Mouse (Mus musculus) hindbrain, postnatal 0 days (tissue): ENCODE data around the gene Card19. TPM values are rescaled to one million over a fixed set of nuclear protein-coding genes. Genes with fewer than 3 reads are reported as not detected.

Experiments
- ATAC-seq: fragments of 200-750 bp; cut with Nextera tagmentation; 2 replicates; pipeline ENCODE4 v1.8.0; 2017; ENCODE audit warnings: mild to moderate bottlenecking, moderate TSS enrichment, moderate library complexity
- DNase-seq: peaks from one replicate; pipeline ENCODE4 v3.0.0-alpha.2; 2015; ENCODE audit warnings: low spot score
- H3K27ac ChIP-seq: fragments of 300-500 bp; sonication (generic); 2 replicates; pipeline ENCODE4 v1.5.1; 2014; ENCODE audit warnings: mild to moderate bottlenecking
- H3K27me3 ChIP-seq: fragments of 300-500 bp; sonication (generic); 2 replicates; pipeline ENCODE4 v1.6.1; 2014; ENCODE audit warnings: low read length, mixed read lengths; ENCODE audit not compliant: insufficient read depth
- H3K36me3 ChIP-seq: fragments of 300-500 bp; sonication (generic); 2 replicates; pipeline ENCODE4 v1.6.1; 2014; ENCODE audit warnings: low read length, mixed read lengths; ENCODE audit not compliant: insufficient read depth
- H3K4me1 ChIP-seq: fragments of 300-500 bp; sonication (generic); 2 replicates; pipeline ENCODE4 v1.6.1; 2014; ENCODE audit warnings: antibody characterized with exemption, low read length, mixed read lengths; ENCODE audit not compliant: insufficient read depth
- H3K4me2 ChIP-seq: fragments of 300-500 bp; sonication (generic); 2 replicates; pipeline ENCODE4 v1.6.1; 2014; ENCODE audit warnings: low read depth, mild to moderate bottlenecking, low read length, moderate library complexity, mixed read lengths
- H3K4me3 ChIP-seq: fragments of 300-500 bp; sonication (generic); 2 replicates; pipeline ENCODE4 v1.5.1; 2014; ENCODE audit warnings: low read length
- H3K9ac ChIP-seq: fragments of 300-500 bp; sonication (generic); replicated peaks from 2 replicates; pipeline ENCODE4 v1.6.1; 2014; ENCODE audit warnings: mild to moderate bottlenecking, low read length, moderate library complexity, mixed read lengths
- H3K9me3 ChIP-seq: fragments of 300-500 bp; sonication (generic); 2 replicates; pipeline ENCODE4 v1.6.1; 2016; ENCODE audit warnings: low read length, mixed read lengths
- CTCF ChIP-seq: IDR thresholded peaks from 2 replicates; pipeline ENCODE4 v1.5.1; 2016; ENCODE audit warnings: antibody characterized with exemption, control low read depth, low read depth
- WGBS: fragments of 180-500 bp; shearing (Covaris S2); extraction: QIAGEN DNeasy Blood & Tissue Kit; methylation state at CpG from one replicate; pipeline ENCODE4 v1.1.7; 2014; 5-methylcytosine and 5-hydroxymethylcytosine counted together
- polyA plus RNA-seq: library from polyadenylated mRNA; unstranded; fragments of >200 nt; fragmentation: Nextera tagmentation; extraction: Ambion mirVana; gene quantifications from 2 replicates; pipeline ENCODE4 v1.2.1, GENCODE M21; 2015
- total RNA-seq: library from RNA; depleted of rRNA; stranded (reverse); fragments of >200 nt; gene quantifications from 2 replicates; pipeline ENCODE4 v1.2.3, GENCODE M21; 2014

Card19 gene
- total and polyA plus RNA-seq, 2 experiments from 2014 or later, result 18.4 to 49.6 TPM

GRCm38 (mm10) chr13:49188219-49188965 is 27.4 kb downstream of the Card19 start:
- peak; percentile 10 for DNase-seq
- TF ChIP-seq CTCF, result no peak
- H3K4me3 ChIP-seq, result peak overlapping the region; percentile 74
- 22% methylated on average over 15 of the region's 15 CpGs for WGBS
- no peaks in the 10 kb centered on the region for H3K36me3 ChIP-seq
- H3K9ac ChIP-seq, result peak overlapping the region; percentile 73; the same call in 1 of the 2 replicates
- no peaks in the 10 kb centered on the region for H3K9me3 ChIP-seq
- peak overlapping the region; percentile 78; the same call in 1 of the 2 replicates for H3K27ac ChIP-seq
- H3K4me2 ChIP-seq, result peak overlapping the region; percentile 100
- H3K4me1 ChIP-seq, result peaks cover 8% of the 10 kb centered on the region
- no peak for ATAC-seq
- H3K27me3 ChIP-seq, result no peaks in the 10 kb centered on the region

- H3K4me3 ChIP-seq, result peak within 1 kb of the TSS; percentile 74
- peak within 1 kb of the TSS; percentile 100 for H3K4me2 ChIP-seq
- H3K27me3 ChIP-seq, result no peaks in the 10 kb centered on the region
- peak within 1 kb of the TSS; percentile 73 for H3K9ac ChIP-seq
- peak; percentile 90 for DNase-seq
- peaks cover 8% of the 10 kb centered on the region for H3K4me1 ChIP-seq
- under 1% methylated on average over 66 of the region's 87 CpGs for WGBS
- peak; percentile 87 for ATAC-seq
- H3K9me3 ChIP-seq, result no peaks in the 10 kb centered on the region
- peak within 1 kb of the TSS; percentile 78 for H3K27ac ChIP-seq
- no peak for TF ChIP-seq CTCF
- H3K36me3 ChIP-seq, result no peaks in the 10 kb centered on the region
Observed at GRCm38 (mm10) chr13:49187288-49188218, 28.3 kb downstream of the Card19 start, which contains the start of gene Ninj1. TSS of gene Ninj1 (plus strand) at chr13:49187485.

GRCm38 (mm10) chr13:49186798-49187287 is 29.0 kb downstream of the Card19 start:
- Histone ChIP-seq H3K9ac (peak overlapping the region; percentile 73), H3K27ac (peak overlapping the region; percentile 78; the same call in 1 of the 2 replicates), H3K36me3 (no peaks in the 10 kb centered on the region), H3K9me3 (no peaks in the 10 kb centered on the region), H3K27me3 (no peaks in the 10 kb centered on the region), H3K4me3 (peak overlapping the region; percentile 74), H3K4me2 (peak overlapping the region; percentile 100), H3K4me1 (peaks cover 8% of the 10 kb centered on the region)
- 14% methylated on average over 11 of the region's 11 CpGs for WGBS
- DNase-seq (no peak), ATAC-seq (peak; percentile 1; the same call in 1 of the 2 replicates)
- no peak for TF ChIP-seq CTCF

- TF ChIP-seq CTCF, result no peak
- H3K9ac ChIP-seq, result no peak overlapping the region
- no peaks in the 10 kb centered on the region for H3K9me3 ChIP-seq
- no peak for DNase-seq
- H3K27ac ChIP-seq, result no peak overlapping the region
- H3K36me3 ChIP-seq, result no peaks in the 10 kb centered on the region
- no peaks in the 10 kb centered on the region for H3K27me3 ChIP-seq
- H3K4me3 ChIP-seq, result no peak overlapping the region
- no peak overlapping the region for H3K4me2 ChIP-seq
- ATAC-seq, result no peak
- H3K4me1 ChIP-seq, result peaks cover 3% of the 10 kb centered on the region; the same call in 1 of the 2 replicates
- 63% methylated on average over 5 of the region's 5 CpGs for WGBS
Observed at GRCm38 (mm10) chr13:49183646-49184045, 32.2 kb downstream of the Card19 start.

GRCm38 (mm10) chr13:49183161-49183560 is 32.7 kb downstream of the Card19 start:
- DNase-seq, result no peak
- Histone ChIP-seq H3K4me2 (no peak overlapping the region), H3K9ac (no peak overlapping the region), H3K9me3 (no peaks in the 10 kb centered on the region), H3K4me3 (no peak overlapping the region), H3K4me1 (peaks cover 5% of the 10 kb centered on the region), H3K27ac (no peak overlapping the region), H3K36me3 (no peaks in the 10 kb centered on the region), H3K27me3 (no peaks in the 10 kb centered on the region)
- TF ChIP-seq CTCF, result no peak
- 55% methylated on average over 5 of the region's 5 CpGs for WGBS
- ATAC-seq, result no peak

- ATAC-seq, result no peak
- no peaks in the 10 kb centered on the region for H3K27me3 ChIP-seq
- no peak for TF ChIP-seq CTCF
- no peak overlapping the region for H3K4me2 ChIP-seq
- WGBS, result 78% methylated on average over 3 of the region's 3 CpGs
- H3K9me3 ChIP-seq, result no peaks in the 10 kb centered on the region
- no peak overlapping the region for H3K4me3 ChIP-seq
- H3K9ac ChIP-seq, result no peak overlapping the region
- H3K27ac ChIP-seq, result no peak overlapping the region
- no peaks in the 10 kb centered on the region for H3K36me3 ChIP-seq
- DNase-seq, result no peak
- H3K4me1 ChIP-seq, result peaks cover 5% of the 10 kb centered on the region; the same call in 1 of the 2 replicates
Observed at GRCm38 (mm10) chr13:49181411-49181984, 34.3 kb downstream of the Card19 start.
